Mouse (Mus musculus) liver, embryonic 16.5 days (tissue): ENCODE data around the gene Kctd11. TPM values are rescaled to one million over a fixed set of nuclear protein-coding genes. Genes with fewer than 3 reads are reported as not detected.

Source experiments
- ATAC-seq: fragments of 200-750 bp; cut with Nextera tagmentation; 2 replicates; pipeline ENCODE4 v1.8.0; 2017; ENCODE audit warnings: low read depth, mild to moderate bottlenecking, moderate number of reproducible peaks, moderate library complexity
- H3K27ac ChIP-seq: fragments of 300-500 bp; sonication (generic); 2 replicates; pipeline ENCODE4 v1.5.1; 2014; ENCODE audit warnings: mild to moderate bottlenecking, low read length
- H3K27me3 ChIP-seq: fragments of 300-500 bp; sonication (generic); 2 replicates; pipeline ENCODE4 v1.6.1; 2014; ENCODE audit warnings: low read depth, low read length, mixed read lengths; ENCODE audit not compliant: control insufficient read depth, insufficient read depth
- H3K36me3 ChIP-seq: fragments of 300-500 bp; sonication (generic); 2 replicates; pipeline ENCODE4 v1.6.1; 2014; ENCODE audit warnings: mild to moderate bottlenecking; ENCODE audit not compliant: control insufficient read depth, insufficient read depth
- H3K4me1 ChIP-seq: fragments of 300-500 bp; sonication (generic); 2 replicates; pipeline ENCODE4 v1.6.1; 2014; ENCODE audit warnings: low read depth, low read length, mixed read lengths; ENCODE audit not compliant: control insufficient read depth
- H3K4me2 ChIP-seq: fragments of 300-500 bp; sonication (generic); 2 replicates; pipeline ENCODE4 v1.6.1; 2014; ENCODE audit warnings: low read depth, low read length, mixed read lengths
- H3K4me3 ChIP-seq: fragments of 300-500 bp; sonication (generic); 2 replicates; pipeline ENCODE4 v1.5.1; 2014; ENCODE audit warnings: low read depth, mild to moderate bottlenecking, low read length
- H3K9ac ChIP-seq: fragments of 300-500 bp; sonication (generic); 2 replicates; pipeline ENCODE4 v1.6.1; 2014; ENCODE audit warnings: low read depth, low read length
- H3K9me3 ChIP-seq: fragments of 300-500 bp; sonication (generic); replicated peaks from 2 replicates; pipeline ENCODE4 v1.6.1; 2016; ENCODE audit warnings: low read length; ENCODE audit not compliant: control insufficient read depth
- WGBS: fragments of 180-500 bp; shearing (Covaris S2); extraction: QIAGEN DNeasy Blood & Tissue Kit; methylation state at CpG from one replicate; pipeline ENCODE4 v1.1.7; 2014; ENCODE audit not compliant: insufficient replicate concordance; 5-methylcytosine and 5-hydroxymethylcytosine counted together
- polyA plus RNA-seq: library from polyadenylated mRNA; unstranded; fragments of >200 nt; fragmentation: Nextera tagmentation; extraction: Ambion mirVana; gene quantifications from 2 replicates; pipeline ENCODE4 v1.2.1, GENCODE M21; 2015

Gene Kctd11
- polyA plus RNA-seq, 1 experiment from 2014 or later: 1.4 TPM

DNA sequence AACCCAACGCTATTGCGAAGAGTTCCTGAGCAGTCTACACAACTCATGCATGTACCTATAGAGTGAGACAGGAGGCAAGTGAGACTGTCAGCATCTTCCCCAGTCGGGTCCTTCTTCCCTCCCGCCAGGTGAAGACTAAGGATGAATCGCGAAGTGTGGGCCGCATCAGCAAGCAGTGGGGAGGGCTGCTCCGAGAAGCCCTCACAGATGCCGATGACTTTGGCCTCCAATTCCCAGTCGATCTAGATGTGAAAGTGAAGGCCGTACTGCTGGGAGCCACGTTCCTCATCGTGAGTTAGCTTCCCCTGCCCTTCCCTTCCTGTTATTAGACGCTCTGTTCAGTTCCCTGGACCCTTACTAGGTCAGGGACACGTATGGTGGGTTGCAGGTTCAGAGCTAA is 31.3 kb downstream of the Kctd11 start:
- Histone ChIP-seq H3K4me3 (no peak overlapping the region), H3K27ac (peak overlapping the region; percentile 62), H3K9ac (no peak overlapping the region), H3K27me3 (no peaks in the 10 kb centered on the region), H3K9me3 (no peaks in the 10 kb centered on the region), H3K4me1 (peaks cover 79% of the 10 kb centered on the region), H3K4me2 (no peak overlapping the region), H3K36me3 (peaks cover 22% of the 10 kb centered on the region)
- ATAC-seq: no peak
- WGBS: 82% methylated on average over 15 of the region's 15 CpGs

DNA sequence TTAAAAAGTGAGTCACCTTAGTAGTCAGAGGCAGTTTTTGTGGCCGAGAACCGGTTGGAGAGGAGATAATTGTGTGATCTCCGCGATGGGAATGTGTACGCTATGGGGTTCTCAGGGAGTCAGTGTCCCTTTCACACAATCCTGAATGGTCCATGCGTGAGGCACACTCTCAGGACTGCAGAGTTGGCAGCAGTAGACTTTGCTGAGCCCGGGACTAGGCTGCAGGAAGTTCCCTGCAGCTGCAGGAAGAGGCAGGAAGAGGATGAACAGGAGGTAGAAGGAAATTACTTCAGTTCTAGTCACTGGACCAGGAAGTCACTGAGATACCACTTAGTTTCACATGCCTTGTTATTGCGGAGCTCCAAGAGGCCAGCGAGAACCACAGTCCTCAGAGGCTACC is 32.1 kb downstream of the Kctd11 start:
- no peak overlapping the region for H3K4me2 ChIP-seq
- H3K4me1 ChIP-seq: peaks cover 74% of the 10 kb centered on the region
- H3K9ac ChIP-seq: no peak overlapping the region
- H3K36me3 ChIP-seq: peaks cover 22% of the 10 kb centered on the region
- no peaks in the 10 kb centered on the region for H3K27me3 ChIP-seq
- no peaks in the 10 kb centered on the region for H3K9me3 ChIP-seq
- WGBS: 75% methylated on average over 9 of the region's 9 CpGs
- ATAC-seq: no peak
- no peak overlapping the region for H3K4me3 ChIP-seq
- peak overlapping the region; percentile 73 for H3K27ac ChIP-seq

DNA sequence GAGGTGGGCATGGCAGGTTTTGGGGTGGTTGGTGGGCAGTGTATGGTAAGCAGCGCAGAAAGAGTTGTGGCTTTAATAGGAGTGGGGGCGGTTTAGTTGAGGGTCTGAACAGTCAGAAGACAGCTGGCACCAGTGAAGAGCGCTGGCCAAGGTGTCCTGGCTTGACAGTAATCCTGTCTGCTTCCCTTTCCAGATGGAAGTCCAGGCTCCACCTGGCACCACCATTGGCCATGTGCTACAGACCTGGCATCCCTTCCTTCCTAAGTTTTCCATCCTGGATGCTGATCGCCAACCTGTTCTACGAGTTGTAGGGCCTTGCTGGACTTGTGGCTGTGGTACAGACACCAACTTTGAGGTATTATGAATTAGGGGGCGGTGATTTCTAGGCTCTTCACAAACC is 33.2 kb downstream of the Kctd11 start:
- Histone ChIP-seq H3K9ac (no peak overlapping the region), H3K27ac (peak overlapping the region; percentile 6; the same call in 1 of the 2 replicates), H3K4me2 (peak overlapping the region; percentile 88), H3K4me3 (no peak overlapping the region), H3K27me3 (no peaks in the 10 kb centered on the region), H3K4me1 (peaks cover 67% of the 10 kb centered on the region), H3K36me3 (peaks cover 22% of the 10 kb centered on the region), H3K9me3 (no peaks in the 10 kb centered on the region)
- WGBS: 89% methylated on average over 6 of the region's 6 CpGs
- ATAC-seq: no peak

DNA sequence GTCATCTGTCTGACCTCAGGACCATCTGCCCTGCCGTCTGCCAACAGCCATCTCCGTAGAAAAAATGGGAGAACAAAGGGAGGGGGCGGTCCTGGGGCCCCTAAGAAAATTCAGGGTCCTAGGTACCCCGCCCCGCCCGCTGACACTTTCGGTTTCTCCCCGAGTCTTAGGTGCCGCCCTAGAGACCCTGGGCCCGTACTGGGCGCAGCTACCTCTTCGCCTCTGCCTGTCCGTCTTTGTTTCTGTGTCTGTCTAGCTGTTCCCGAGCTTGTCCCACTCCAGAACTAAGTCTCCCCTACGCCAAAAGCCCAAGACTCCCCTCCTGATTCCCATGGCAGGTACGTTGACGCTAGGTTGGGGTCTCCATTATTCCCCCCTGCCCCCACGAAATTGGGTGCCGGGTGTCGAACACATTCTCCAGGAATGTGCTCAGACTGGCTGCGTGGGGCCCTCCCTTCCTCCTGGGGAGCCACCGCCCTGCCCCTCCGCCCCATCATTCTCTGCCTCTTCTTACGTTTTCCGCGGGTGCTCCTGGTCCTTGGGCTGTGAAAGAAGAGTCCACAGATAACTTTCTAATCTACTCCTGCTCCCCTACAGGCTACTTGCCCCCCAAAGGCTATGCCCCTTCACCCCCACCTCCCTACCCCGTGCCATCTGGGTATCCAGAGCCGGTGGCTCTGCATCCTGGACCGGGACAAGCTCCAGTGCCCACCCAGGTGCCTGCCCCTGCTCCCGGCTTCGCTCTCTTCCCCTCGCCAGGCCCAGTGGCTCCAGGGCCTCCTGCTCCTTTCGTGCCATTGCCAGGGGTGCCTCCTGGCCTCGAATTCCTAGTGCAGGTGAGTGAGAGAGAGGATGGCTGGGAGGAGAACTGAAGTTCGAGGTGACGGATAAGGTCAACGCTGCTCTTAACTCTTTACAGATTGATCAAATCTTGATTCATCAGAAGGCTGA is 34.2 kb downstream of the Kctd11 start:
- 11% methylated on average over 37 of the region's 37 CpGs for WGBS
- Histone ChIP-seq H3K27me3 (no peaks in the 10 kb centered on the region), H3K4me2 (peak overlapping the region; percentile 88), H3K27ac (peak overlapping the region; percentile 95), H3K36me3 (peaks cover 22% of the 10 kb centered on the region), H3K4me1 (peaks cover 57% of the 10 kb centered on the region), H3K9me3 (no peaks in the 10 kb centered on the region), H3K4me3 (peak overlapping the region; percentile 77), H3K9ac (peak overlapping the region; percentile 86)
- ATAC-seq: peak; percentile 53

DNA sequence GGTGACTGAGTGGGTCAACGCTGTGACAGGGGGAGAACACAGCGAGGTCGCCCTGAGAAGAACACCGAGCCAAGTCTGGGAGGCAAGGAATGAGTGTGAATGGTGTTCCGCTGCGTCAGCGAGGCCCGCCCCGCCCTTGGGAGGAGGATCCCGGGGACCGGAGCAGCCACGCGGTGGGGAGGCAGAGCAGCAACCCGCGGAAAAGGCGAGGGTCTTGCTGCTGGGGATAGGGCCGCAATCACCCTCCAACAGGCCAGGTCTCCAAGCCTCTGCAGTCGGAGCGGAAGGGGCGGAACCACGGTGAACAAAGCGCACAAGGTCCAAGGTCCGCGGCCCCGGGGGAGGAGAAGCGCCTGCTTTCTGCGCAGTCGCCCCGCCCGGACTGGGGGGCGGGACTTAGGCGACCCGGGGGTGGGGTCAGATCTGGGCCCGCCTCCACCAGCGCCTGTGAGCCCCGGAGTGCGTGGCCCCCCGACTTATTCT is 35.0 kb downstream of the Kctd11 start, which contains the start of gene Plscr3:
Plscr3 (plus strand) TSS at position 179 of the 483 bp plus-strand sequence.
- peak within 1 kb of the TSS; percentile 77 for H3K4me3 ChIP-seq
- peak; percentile 90 for ATAC-seq
- H3K27ac ChIP-seq: peak within 1 kb of the TSS; percentile 95
- peak within 1 kb of the TSS; percentile 88 for H3K4me2 ChIP-seq
- H3K27me3 ChIP-seq: no peaks in the 10 kb centered on the region
- H3K9me3 ChIP-seq: no peaks in the 10 kb centered on the region
- under 1% methylated on average over 38 of the region's 38 CpGs for WGBS
- peaks cover 49% of the 10 kb centered on the region for H3K4me1 ChIP-seq
- peaks cover 16% of the 10 kb centered on the region for H3K36me3 ChIP-seq
- peak within 1 kb of the TSS; percentile 86 for H3K9ac ChIP-seq

DNA sequence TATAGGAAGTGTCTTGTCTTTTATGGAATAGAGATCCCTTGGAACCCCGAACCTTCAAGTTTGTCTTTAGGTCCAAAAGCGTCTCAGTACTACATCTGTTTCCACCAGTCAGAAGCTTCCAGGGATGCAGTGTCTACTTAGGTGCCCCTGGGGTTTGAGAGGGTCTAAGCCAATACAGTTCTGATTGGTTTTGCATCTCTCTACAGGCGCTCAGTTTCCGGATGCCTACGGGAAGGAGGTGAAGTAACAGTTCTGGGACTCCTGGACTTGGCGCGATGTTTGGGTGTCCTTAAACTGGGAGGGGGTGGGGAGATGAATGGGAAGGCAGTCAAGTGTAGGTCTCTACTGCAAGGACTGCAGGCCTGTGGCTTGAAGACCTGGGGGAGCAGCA is 42.5 kb downstream of the Kctd11 start:
- Histone ChIP-seq H3K4me1 (peaks cover 40% of the 10 kb centered on the region), H3K4me2 (peak overlapping the region; percentile 99), H3K9me3 (no peaks in the 10 kb centered on the region), H3K9ac (peak overlapping the region; percentile 87), H3K36me3 (0 out of 2 replicates have a peak, but pooled peaks cover 2% of the 10 kb centered on the region), H3K4me3 (peak overlapping the region; percentile 81), H3K27ac (peak overlapping the region; percentile 91), H3K27me3 (peaks cover 41% of the 10 kb centered on the region)
- no peak for ATAC-seq
- under 1% methylated on average over 7 of the region's 7 CpGs for whole genome bisulfite sequencing

DNA sequence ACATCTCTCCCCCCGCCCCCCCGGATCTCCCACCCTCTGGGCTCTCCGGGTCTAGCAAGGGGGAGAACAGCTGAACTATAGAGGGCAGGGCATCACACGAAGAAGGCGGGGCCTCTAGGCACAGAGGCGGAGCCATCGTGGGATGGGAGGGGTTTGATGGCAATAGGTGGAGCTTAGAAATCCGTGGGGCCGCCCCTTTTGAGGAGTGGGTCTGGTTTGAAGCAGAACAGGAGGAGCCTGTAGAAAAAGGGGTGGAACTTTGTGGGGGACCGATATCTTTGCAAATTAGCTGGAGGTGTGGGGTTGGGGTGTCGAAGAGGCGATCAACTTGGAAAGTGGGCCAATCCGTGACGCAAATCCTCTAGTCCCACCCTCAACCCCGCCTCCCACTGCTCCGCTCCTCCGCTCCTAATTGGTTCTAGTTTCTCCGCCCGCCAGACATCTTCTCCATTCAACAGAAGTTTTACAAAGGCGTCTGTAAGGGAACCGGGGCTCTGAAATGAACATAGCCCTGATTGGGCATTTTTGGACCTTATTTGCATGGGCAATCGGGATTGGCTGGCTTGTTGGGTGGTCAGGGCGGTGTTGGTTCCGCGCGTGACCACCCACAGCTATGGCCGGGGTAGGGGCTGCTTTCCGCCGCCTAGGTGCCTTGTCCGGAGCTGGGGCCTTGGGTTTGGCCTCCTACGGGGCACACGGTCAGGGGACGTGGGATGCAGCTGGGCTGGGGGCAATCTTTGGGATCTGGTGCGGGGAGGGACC is 43.1 kb downstream of the Kctd11 start, which contains the start of gene Tmem256:
Tmem256 (plus strand) TSS at position 563 of the 762 bp plus-strand sequence.
- Histone ChIP-seq H3K27me3 (peaks cover 46% of the 10 kb centered on the region), H3K4me1 (peaks cover 43% of the 10 kb centered on the region)
- WGBS: under 1% methylated on average over 34 of the region's 34 CpGs

DNA sequence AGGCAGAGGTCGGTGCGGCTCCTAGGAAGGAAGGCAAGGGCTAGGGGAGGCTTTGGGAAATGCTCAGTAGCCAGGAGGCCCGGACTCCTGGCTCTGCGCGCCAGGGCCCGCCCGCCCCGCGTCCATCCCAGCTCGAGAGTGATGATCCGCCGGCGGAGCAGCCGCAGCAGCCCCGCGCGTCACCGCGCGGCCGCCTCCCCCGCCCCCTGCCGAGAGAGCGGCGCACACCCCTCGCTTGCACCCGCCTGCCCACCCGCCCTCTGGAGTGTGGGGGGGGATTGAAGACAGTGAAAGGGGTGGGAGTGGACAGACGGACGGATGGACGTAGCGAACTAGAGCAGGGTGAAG is 43.6 kb downstream of the Kctd11 start, which contains the start of gene Nlgn2:
Nlgn2 (minus strand) TSS at position 181 of the 348 bp plus-strand sequence.
- peak within 1 kb of the TSS; percentile 91 for H3K27ac ChIP-seq
- ATAC-seq: peak; percentile 22
- WGBS: 0% methylated on average over 4 of the region's 32 CpGs
- H3K4me2 ChIP-seq: peak within 1 kb of the TSS; percentile 99
- 0 out of 2 replicates have a peak, but pooled peaks cover 2% of the 10 kb centered on the region for H3K36me3 ChIP-seq
- H3K27me3 ChIP-seq: peaks cover 49% of the 10 kb centered on the region
- H3K4me1 ChIP-seq: peaks cover 43% of the 10 kb centered on the region
- peak within 1 kb of the TSS; percentile 81 for H3K4me3 ChIP-seq
- H3K9me3 ChIP-seq: no peaks in the 10 kb centered on the region
- peak within 1 kb of the TSS; percentile 87 for H3K9ac ChIP-seq

More for the DNA sequence above, 43.1 kb downstream of the Kctd11 start, which contains the start of gene Tmem256:
- Histone ChIP-seq H3K9me3 (no peaks in the 10 kb centered on the region), H3K36me3 (0 out of 2 replicates have a peak, but pooled peaks cover 2% of the 10 kb centered on the region), H3K27ac (peak within 1 kb of the TSS; percentile 91), H3K4me3 (peak within 1 kb of the TSS; percentile 81), H3K4me2 (peak within 1 kb of the TSS; percentile 99), H3K9ac (peak within 1 kb of the TSS; percentile 87)
- ATAC-seq: peak; percentile 90
